Mouse (Mus musculus) T-helper 1 cell (primary cell): ENCODE results near the gene Dclre1b.
"Not testable (repeated sequence)": the region's sequence is repeated elsewhere in the genome, so short reads cannot be mapped to it uniquely, and the experiment has no call there.

Source experiments
- in situ Hi-C: fragments of 300-600 bp; cut with MboI, MseI; formaldehyde crosslinking; loops from one replicate; pipeline ENCODE4 v1.15.1; 2025; ENCODE audit warnings: high pct_unique_total_duplicates

Gene Dclre1b

DNA sequence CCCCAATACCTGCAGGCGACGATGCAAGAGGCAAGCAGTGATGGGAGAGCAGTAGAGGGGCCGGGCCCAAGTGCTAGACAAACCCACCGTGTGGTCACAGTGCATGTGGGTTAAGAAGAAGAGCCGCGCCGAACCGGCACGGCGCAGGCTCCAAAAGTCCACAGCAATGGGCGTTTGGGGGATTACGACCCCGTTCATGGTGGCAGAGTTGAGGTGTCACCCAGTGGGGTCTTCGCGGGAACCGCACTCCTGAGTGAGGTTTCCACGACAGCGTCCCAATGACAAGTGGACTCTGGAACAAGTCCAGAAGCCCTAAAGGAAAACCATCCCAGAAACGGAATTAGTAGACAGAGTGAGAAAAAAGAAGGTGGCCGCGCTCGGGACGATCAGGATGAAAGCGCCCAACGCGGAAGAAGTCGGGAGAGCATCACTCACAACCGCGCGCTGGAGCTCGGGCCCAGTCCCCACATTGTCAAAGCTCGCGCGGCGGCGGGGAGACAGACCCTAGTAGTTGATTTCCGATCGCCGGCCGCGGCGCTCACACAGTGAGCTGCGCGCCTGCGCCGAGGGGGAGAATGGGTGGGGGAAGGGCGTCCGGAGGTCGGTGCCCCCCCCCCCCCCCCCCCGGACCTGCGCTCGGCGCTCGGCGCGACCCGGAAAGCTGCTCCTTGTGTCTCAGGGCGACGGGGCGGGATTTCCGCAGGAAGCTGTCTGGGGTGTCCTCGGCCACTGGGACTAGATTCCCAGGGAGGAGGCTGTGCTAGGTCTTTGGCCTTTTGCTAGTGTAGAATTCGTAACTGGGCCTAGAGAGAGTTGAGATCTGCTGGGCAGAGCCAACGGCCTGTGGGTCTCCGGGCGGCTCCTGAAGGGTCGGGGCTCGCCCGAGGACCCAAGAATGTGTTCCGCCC is at the start of gene Dclre1b, which contains the start of the genes Ap4b1 and Gm43064:
Gene Dclre1b, minus strand, starts transcription at position 554 of the 908 bp plus-strand sequence.
Gene Ap4b1, plus strand, starts transcription at position 630 of the 908 bp plus-strand sequence.
Gene Gm43064, plus strand, starts transcription at position 683 of the 908 bp plus-strand sequence.
- in situ Hi-C loops, result loop anchor here (25.0 kb wide), 1 partner anchor 628 kb away; no protein-coding TSS in a partner anchor

DNA sequence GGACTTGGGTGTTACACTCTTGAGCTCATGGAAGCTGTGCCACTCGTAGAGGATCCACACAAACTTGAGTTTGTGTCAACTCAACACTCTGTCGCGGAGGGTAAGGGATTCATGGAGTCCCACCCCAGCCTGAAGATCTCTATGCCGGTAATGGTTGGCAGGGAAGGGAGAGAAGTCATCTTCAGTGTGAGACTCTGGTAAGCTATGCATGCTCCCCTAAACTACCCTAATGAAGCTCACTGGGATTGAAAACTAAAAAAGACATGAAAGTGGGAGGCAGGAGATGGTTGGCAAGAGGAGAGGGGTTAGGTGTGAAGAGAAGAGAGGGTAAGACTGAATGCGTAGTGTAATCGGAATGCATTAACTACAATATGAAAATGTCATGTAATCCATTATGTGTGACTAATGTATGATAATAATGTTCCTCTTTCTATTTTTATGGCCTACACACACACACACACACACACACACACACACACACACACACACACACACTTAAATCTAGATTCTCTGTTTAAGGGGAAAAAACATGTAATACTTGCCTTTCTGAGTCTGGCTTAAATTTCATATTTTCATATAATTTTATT is 48.8 kb upstream of the Dclre1b start:
- in situ Hi-C loops, result no loop called here

DNA sequence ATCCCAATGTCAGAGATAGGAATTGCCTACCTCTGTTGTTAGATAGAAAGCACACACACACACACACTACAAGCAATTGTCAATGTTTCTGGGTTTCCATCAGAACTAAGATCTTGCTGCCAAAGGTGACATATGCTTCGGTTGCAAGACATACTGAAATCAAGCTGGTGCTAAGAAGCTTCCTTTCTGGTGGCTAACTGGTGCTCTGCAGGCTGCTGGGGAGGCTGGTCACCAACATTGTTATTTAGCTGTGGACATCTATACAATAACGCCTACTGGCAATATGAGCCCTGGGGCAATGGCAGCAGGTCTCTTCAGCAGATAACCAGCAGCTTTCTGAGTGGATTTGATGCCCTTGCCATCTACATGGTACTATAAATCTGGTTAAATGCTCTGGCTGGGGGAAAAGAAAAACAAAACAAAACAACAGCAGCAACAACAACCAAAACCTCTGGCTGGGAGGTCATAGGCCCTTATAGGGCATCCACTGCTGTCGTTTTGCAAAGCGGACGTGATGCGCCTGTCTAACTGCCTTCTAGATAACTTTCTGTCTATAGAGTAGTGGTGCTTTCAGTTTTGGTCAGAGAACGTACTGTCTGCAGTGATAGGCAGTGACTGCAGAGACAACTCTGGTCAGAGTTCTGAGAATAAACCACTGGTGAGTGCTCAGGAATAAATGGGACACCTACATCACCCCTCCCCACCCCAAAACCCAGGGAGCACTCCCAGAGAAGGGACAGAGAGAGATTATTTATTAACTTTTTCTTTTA is 48.0 kb upstream of the Dclre1b start:
- in situ Hi-C loops, result no loop called here

DNA sequence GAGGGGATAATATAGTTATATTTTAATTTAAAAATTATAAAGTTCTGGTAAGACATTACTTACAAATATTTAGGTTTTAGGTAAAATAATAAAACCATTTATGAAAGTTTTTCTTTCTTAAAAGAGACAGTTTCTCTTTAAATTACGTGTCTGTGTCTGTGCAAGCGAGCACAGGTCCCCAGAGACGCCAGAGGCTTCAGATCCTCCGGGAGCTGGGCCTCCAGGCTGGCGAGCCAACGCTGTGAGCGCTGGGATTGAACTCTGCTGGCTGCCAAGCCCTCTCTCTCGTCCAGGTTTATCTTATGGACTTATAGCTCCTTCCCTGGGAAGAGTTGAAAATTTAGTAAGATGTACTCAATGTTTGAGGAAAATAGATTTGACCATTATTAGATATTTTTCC is 44.6 kb upstream of the Dclre1b start:
- in situ Hi-C loops, result loop anchor here (5.0 kb wide), 1 partner anchor 38 kb away; no protein-coding TSS in a partner anchor

DNA sequence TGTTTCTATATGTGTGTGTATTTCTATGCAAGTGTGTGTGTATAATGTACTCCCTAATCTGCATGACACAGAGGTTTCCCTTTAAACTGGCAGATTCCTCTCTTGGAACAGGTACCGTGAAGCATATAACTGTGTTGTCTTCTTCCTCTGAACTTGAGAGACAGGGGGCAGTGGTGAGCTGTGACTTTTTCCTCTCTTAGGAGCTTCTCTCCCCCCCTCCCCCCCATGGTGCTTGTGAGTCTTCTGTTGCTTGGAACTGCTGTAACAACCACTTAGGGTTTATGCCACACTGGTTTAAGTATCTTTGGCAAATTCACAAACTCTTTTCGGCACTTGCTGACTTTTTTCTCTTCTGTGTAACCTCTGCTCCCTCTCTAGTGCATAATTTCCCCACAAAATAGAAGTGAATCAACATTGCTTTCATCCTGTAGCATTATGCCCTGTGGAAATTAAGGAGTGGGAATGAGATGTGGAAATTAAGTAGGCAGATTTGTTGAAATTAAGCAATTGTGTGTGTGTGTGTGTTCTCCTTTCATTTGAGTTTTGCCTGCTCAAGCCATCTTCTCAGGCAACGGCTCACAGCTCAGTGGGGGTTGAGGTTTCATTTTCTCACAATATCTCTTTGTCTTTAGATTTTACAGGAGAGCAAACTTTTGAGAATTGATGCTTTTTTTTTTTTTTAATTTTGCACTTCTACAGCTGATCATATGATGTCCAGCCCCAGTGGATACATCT is 43.5 kb upstream of the Dclre1b start:
- in situ Hi-C loops, result loop anchor here (5.0 kb wide), 1 partner anchor 40 kb away; no protein-coding TSS in a partner anchor

DNA sequence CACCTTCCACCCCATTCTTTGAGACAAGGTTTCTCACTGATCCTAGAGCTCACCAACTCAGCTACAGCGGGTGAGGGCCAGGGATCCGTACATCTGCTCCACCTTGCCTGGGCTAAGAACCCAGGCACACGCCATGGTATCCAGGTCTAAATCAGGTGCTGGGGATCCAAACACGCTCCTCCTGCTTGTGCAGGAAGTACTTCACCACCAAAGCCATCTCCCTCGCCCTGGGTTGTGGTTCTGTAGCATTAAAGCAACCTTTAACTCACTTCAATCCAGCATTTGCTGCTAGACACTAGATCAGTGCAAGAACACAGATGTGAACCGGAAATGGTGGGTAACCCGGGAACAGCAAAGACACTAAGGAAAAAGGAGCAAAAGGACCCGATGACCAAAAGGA is 42.6 kb upstream of the Dclre1b start:
- in situ Hi-C loops, result loop anchor here (5.0 kb wide), 1 partner anchor 40 kb away; no protein-coding TSS in a partner anchor

DNA sequence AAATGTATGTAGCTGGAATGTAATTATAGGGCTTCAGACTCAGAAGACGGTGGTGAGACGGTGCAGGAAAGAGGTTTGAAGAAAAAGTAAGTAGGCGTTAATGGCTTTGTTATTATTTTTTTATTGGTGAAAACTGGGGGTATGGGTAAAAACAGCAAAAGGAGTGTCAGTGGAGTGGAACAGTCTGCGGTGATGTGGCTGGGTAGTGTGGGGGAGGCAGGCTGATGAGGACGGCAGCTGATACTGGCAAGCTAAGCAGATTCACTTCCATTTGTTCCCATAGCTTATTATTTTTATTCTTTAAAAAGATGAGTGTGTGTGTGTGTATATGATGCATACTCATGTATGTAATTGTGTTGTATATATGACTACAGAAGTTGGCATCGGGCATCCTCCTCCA is 42.2 kb upstream of the Dclre1b start:
- in situ Hi-C loops, result loop anchor here (5.0 kb wide), 1 partner anchor 41 kb away; no protein-coding TSS in a partner anchor

DNA sequence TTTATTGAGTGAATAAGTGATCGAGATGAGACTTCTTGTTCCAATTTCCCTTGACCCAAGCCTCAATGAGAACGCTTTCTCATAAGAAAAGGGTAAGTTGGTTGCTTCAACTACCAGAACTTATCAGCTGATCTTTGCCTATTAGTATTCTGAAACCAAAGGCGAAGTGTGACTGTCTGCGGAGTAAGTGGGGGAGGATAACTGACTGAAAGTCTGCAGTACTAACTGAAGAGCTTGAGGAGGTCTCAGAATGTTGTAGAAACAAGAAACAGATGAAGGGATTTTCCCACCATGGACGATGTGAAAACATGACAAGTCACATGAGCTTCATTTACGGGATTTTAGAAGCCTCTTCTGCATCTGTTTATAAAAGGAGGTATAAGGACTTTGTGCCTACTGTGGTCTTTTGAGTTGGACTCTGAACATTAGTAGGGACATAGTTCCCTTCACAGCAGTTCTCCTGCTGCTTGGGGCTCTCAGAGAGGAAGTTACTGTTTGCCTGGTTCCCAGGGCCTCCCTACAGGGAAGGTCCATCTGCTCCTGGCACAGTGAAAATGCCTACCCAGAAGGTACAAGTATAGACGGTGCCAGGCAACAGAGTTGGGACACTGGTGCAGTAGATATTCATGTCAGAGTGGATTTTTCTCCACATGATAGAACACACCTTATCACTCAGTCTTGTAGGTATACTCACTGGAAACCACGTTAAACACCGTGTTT is 41.6 kb upstream of the Dclre1b start:
- in situ Hi-C loops, result loop anchor here (5.0 kb wide), 1 partner anchor 41 kb away; no protein-coding TSS in a partner anchor

DNA sequence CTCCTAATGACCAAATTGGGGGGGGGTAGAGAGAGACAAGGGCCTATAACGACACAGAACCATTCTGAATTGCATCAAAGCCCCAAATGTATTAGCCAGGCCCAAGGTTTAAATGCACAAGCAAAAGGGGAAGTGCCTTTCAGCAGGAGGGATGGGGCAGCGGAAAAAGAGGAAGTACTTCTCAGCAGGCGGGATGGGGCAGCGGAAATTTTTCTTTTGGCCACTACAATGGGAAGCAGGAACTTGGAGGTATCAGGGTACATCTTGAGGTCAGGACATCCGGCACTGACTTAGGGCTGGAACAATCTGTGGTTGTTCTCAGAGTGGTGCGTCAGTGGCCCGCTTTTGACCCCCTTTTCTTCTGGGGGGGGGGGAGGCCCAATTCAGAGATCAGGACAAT is 31.7 kb upstream of the Dclre1b start:
- in situ Hi-C loops, result loop anchor here (5.0 kb wide), 1 partner anchor 251 kb away; no protein-coding TSS in a partner anchor

DNA sequence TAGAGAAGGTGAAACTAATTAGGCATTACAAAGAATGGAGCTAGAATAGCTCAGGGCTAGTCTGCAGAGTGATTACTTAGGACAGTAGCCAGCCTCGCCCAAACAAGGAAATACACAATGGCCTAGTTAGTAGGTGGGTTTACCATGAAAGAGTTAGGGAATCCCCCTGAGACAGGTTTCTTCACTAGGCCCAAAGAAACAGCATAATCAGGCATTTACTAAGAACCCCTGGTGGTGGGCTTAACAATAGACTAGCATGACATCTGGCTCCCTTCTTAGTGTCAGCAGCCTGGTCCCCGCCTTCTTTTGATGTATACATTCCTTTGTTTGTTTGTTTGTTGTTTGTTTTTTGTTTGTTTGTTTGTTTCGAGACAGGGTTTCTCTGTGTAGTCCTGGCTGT is 31.0 kb upstream of the Dclre1b start:
- in situ Hi-C loops, result loop anchor here (5.0 kb wide), 1 partner anchor 252 kb away; no protein-coding TSS in a partner anchor

DNA sequence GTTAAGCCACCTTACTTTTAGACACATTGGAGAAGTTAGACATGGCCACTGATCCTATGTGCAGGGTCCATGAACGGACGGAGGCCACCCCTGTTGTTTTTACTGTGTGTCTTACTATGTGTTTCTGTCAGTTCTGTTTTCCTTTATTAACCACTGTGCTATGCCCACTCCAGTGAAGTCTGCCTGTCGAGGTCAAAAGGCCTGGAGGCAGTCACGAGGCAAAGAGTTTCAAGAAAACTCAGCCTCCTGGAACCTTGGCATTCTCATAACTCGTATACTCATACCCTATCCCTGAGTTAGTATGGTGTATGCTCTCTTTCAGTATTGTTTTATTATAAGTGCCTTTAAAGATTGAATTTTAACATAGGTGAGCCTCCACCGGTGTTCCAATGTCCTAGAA is 30.5 kb upstream of the Dclre1b start:
- in situ Hi-C loops, result loop anchor here (5.0 kb wide), 1 partner anchor 253 kb away; no protein-coding TSS in a partner anchor

DNA sequence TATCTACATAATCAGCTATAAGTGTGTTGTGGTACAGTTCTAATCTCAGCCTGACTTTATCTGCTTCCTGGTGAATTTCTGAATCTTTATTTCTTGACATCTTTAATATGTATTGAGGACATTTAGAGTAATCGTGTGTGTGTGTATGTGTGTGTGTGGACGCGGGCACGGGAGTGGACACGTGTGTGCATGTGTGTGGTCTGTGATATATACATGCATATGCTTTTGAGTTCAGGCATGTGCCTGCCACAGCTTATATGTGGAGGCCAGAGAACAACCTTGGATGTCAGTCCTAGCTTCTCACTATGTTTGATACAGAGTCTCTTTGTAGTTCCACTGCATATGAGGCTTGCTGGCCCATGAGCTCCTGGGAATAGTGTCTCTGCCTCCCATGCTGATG is 27.2 kb upstream of the Dclre1b start:
- in situ Hi-C loops, result no loop called here

DNA sequence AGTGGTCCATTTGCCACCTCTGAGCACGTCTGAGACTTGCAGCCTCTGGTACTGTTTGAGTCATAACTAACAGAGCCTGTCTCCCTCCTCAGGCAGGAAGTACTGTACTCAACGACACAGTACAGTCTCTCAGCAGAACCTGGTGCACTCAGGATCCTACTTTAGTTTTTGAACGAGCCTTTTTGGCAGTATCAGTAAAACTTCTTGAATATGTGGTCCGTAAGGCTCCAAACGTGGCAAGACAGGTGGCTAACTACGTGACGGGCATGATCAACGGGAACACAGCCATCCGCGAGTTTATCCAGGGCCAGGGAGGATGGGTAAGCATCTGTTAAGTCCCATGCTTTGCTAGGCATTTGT is 26.7 kb upstream of the Dclre1b start:
- in situ Hi-C loops, result no loop called here

DNA sequence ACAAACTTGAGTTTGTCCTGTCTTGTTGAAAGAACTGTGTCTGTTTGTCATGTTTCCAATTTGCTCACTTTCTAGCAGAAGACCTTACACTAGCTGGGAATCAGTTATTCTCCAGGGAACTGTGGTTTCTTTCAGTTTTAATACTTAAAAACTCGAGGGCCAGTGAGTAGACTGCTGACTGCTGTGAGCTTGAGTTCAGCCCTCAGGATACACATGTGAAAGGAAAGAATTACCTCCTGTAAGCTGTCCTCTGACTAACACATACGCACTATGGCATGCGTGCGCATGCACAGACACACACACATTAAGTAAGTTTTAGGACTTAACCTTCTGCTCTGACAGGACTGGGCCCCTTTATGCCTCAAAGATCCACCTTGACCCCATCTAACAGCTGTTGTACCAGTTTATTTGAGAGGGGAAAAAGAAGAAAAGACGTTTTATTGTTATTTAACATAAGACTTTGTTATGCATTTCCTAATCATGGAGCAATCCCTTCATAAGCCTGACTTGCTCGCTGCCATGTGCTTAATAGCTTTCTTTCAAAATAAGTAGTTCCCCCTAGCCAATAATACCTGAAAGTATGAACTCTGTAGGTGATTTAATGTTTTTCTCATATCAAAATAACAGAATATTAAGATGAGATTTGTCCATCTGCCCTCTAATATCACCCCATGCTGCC is 26.2 kb upstream of the Dclre1b start:
- in situ Hi-C loops, result no loop called here

DNA sequence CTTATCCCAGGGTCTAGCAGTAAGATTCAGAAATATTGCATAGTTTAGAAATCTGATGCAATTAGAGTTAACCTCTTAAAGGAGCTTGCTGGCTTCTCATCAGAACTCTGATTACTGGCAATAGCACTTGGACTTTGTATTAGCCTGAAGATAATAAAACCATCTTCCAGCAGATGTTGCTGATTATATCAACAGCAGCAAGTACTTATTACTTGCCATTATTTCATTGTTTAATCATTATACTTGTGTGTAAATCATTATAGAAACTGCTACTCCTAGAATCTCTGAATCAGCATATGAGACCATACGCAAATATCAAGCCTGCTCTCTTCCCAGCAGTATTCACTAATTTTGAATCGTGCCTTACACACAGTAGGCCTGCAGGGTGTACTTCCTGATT is 24.8 kb upstream of the Dclre1b start:
- in situ Hi-C loops, result no loop called here

DNA sequence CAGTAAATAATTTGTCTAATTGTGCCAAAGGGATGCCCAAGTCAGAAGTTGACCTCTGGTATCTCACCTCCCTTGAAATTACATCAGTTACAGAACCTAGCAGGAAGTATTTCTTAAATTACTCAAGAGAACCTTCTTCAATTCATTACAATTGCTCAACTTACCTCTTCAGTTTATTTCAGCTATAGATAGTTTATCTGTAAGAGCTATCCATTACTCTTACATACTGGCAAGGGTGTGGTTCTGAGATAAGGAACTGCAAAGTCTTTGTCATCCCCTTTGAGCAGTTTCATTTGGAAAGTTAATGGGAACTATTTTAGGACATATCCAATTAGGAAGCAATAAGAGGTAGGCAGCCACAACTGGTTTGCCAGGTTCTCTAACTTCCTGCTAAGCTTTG is 23.2 kb upstream of the Dclre1b start, which contains the start of gene Bcl2l15:
Gene Bcl2l15, plus strand, starts transcription at position 176 of the 400 bp plus-strand sequence.
- in situ Hi-C loops, result no loop called here

DNA sequence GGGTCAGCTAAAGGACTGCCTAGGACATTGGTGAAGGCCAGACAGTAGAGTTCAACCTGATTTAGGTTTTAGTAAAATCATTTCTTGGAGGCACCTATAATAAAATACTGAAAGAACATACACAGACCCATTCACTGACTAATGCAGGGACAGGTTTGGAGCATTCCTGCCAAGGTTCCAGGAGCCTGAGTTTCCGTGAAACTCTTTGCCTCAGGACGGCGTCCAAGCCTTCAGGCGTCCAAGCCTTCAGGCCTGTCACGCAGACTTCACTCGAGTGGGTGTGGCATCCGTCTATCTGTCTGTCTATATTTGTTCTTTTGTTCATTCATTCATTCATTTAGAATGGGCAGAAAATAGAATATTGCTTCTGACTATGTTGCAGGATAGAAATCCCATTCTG is 21.9 kb upstream of the Dclre1b start:
- in situ Hi-C loops, result no loop called here

DNA sequence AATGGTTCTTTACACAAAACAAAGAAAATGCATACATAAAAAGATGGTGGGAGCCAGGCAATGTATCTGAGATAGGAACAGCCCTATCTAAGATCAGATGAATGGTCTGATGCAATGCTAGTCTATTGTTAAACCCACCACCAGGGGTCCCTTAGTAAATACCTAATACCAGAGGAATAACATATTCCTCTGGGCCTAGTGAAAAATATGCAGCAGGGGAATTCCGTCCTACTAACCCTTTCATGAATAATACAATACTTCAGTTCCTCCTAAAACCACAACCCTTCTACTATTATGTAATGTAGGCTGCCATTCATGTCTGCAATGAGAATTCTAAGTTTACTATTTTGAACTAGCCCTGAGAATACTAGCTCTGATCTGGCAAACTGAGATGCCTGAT is 21.4 kb upstream of the Dclre1b start:
- in situ Hi-C loops, result not testable (repeated sequence)

DNA sequence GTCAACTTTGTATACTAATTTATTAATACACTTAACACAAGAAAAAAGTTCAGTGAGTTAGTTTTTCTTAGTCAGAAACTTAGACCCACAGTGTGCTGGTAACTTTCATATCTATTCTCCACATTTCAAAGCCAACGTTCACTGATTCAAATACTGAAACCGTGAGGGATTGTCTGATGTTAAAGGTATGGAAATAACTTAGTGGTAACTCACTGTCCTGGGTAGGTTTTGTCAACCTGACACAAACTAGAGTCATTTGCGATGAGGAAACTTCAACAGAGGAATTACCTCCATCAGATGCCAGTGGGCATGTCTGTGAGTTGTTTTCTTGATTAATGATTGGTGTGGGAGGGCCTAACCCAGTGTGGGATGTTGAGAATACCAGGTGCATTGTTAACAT is 19.8 kb upstream of the Dclre1b start:
- in situ Hi-C loops, result no loop called here

DNA sequence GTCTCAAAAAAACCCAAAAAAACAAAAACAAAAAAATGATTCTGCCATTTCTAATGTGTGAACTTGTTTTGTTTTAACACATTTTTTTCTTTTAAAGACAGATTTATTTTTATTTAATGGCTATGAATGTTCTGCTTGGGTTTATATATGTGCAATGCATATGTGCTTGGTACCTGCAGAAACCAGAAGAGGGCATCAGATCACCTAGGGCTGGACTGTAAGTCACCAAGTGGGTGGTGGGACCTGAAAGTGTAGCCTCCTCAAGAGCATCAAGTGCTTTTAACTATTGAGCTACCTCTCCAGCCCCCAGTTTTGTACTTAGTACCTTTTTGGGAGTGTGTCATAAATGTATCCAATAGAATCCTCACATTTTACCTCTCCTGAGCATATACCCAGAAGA is 18.3 kb upstream of the Dclre1b start:
- in situ Hi-C loops, result no loop called here
